Mouse (Mus musculus) B cell, adult 67 days (primary cell): Measurements from ENCODE around the gene Opn1sw. TPM values are rescaled to one million over a fixed set of nuclear protein-coding genes. Genes with fewer than 3 reads are reported as not detected.

ENCODE experiments used
- total RNA-seq, 2 experiments: library from RNA; stranded (reverse); gene quantifications; 4 replicates each; pipeline ENCODE4 v1.2.4; 2023

Opn1sw gene
- not detected for total RNA-seq

DNA sequence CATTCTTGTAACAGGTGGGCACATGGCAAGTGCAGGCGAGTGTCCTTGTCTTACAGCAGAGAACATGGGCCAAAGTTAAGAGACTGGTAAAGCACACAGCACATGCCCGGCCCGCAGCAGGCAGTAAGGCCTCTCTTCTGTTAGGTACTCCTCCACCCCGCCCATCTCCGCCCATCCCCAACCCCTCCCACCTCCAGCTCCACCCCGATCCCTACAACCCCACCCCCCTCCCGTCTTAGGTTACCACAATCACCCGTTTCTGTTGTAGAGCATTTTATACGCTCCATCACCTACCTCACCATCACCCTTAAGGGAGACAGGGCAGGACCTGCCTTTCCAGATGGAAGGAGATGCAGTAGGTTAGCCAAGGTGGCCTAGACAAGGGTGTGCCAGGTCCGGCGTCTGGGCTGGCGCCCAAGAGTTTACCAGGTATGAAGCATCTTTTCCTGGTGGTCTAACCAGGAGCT, at the start of gene Opn1sw:
Gene Opn1sw (minus strand): TSS at position 417 of the 467 bp plus-strand sequence.

DNA sequence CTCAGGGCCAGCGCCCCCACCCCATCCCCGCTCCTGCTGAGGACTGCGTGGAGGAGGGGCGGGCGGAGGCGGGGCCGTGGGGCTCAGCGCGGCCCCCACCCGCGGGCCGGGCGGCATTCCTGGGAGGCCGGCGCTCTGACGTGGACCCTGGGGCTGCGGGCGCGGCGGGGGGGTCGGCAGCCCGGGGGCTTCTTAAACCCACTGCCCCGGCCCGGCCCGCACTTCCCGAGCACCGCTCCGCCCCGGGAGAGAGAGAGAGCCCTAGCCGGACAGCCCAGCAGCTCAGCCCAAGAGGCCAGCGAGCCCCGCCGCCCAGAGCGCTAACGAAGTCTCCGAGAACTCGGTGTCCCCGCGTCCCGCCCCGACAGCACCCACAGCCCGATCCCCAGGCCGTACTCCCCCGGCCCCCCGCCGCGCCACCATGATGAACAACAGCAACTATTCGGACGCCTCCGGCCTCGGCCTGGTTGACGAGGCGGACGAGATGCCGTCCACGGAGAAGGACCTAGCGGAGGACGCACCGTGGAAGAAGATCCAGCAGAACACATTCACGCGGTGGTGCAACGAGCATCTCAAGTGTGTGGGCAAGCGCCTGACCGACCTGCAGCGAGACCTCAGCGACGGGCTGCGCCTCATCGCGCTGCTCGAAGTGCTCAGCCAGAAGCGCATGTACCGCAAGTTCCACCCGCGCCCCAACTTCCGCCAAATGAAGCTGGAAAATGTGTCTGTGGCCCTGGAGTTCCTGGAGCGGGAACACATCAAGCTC, 45.0 kb upstream of the Opn1sw start, which contains the start of gene Flnc:
Gene Flnc (plus strand): TSS at position 219 of the 766 bp plus-strand sequence.

DNA sequence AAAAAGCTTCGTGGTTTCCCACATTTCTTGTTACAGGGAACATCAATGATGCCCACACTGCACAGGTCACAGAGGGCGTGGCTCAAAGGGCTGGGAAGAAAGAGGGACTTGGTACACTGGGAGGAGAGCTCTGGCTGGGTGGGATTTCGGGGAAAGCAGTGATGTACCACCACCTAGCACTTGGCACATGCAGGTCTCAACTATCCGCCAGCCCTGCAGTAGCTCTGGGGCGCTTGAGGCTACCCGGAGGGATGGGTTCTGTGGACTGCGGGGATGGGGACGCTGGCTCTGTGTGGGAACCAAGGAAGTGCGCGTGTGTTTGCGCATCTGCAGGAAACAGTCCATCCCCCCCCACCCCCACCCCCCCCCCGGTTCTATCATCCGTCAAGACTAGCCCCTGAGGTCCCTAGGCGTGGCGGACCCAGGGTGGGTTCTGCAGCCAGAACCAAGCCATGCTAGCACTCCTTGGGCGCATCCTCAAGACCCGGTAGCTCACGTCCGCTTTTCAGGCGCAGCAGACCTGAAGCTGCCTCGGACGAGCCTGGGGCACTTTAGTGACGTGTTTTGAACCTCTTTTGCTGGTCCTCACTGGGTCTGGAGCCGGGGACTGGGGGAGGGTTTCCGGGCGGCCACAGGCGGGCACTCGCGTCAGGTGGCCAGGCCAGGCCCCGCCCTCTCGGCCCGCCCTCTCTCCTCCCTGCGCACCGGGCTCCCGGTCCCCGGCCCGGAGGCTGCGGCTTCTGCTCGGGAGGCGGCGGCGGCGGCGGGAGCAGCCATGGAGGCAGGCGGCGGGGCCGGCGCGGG, 7.8 kb upstream of the Opn1sw start, which contains the start of gene Ccdc136:
Gene Ccdc136 (plus strand): TSS at position 400 of the 804 bp plus-strand sequence.

DNA sequence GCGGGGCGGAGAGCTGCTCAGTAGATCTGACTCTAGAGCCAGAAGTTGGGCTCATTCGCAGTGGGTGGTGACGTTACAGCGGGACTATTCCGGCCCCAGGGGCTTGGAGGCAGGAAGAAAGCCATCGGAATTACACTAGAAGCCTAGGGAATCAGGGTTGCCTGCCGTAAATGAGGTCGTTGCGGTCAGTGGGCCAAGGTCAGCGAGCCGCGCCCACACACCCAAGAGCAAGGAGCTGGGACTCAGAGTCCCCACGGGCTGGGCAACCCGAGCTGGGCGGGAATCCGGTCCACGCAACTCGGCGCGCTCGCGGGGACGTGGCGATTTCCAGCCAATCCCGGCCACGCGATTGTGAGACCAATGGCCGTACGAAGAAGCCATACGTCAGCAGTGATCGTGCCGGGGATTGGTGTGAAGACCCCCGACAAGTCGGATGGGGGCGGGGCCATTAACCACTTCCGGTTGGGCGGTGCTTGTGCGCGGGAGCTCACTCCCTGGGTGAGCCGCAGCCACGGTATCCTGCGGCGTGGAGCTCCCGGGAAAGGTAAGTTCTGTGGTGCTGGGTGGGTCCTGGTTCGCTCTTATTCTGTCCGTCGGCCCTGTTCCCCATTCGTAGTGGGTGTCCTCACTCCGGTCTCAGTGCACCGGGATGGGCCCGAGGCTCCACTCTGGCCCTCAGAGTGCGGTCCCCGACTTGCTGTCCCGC, 40.5 kb downstream of the Opn1sw start, which contains the start of gene Calu:
Gene Calu (plus strand): TSS at position 405 of the 706 bp plus-strand sequence.

Other genes starting within 250 kb of the Opn1sw start
- gene Rbm28, start 223.5 kb downstream of the Opn1sw start, total RNA-seq: 10 to 100 TPM; 84.3 to 84.6 TPM
- gene Prrt4, start 208.9 kb downstream of the Opn1sw start, total RNA-seq: under 1 TPM in 1 of 2 experiments, not detected in 1; 0.26 TPM
- 10 to 100 TPM; 69.1 to 73.9 TPM for gene Impdh1, start 172.1 kb downstream of the Opn1sw start, total RNA-seq
- gene Hilpda, start 116.0 kb downstream of the Opn1sw start, total RNA-seq: 10 to 100 TPM; 15.4 to 18.3 TPM
- 1 to 10 TPM in 1 of 2 experiments, not detected in 1; 1.1 TPM for gene Fam71f2, start 108.9 kb downstream of the Opn1sw start, total RNA-seq
- not detected for gene Fam71f1, start 69.3 kb downstream of the Opn1sw start, total RNA-seq
- gene Calu, start 40.4 kb downstream of the Opn1sw start, total RNA-seq: 10 to 100 TPM; 42.9 to 52.3 TPM
- not detected for gene Ccdc136, start 7.8 kb upstream of the Opn1sw start, total RNA-seq
- not detected for gene Flnc, start 44.8 kb upstream of the Opn1sw start, total RNA-seq
- gene Atp6v1f, start 79.2 kb upstream of the Opn1sw start, total RNA-seq: 100 to 1,000 TPM; 185 to 190 TPM
- 1 to 10 TPM; 6.1 to 8.7 TPM for gene Atp6v1fnb, start 83.0 kb upstream of the Opn1sw start, total RNA-seq
- gene Kcp, start 119.5 kb upstream of the Opn1sw start, total RNA-seq: under 1 TPM in 1 of 2 experiments, not detected in 1; 0.26 TPM
- gene Irf5, start 138.2 kb upstream of the Opn1sw start, total RNA-seq: 100 to 1,000 TPM; 278 to 284 TPM
- 10 to 100 TPM; 87.4 to 93.9 TPM for gene Tnpo3, start 221.4 kb upstream of the Opn1sw start, total RNA-seq